Mouse (Mus musculus) gastrocnemius, adult 2 months (tissue): ENCODE results near the gene Naaladl1. TPM values are rescaled to one million over a fixed set of nuclear protein-coding genes. Genes with fewer than 3 reads are reported as not detected.

Experiments used
- DNase-seq: peaks from one replicate; pipeline ENCODE4 v3.0.0; 2022
- H3K27ac ChIP-seq: fragments of 200-600 bp; 2 replicates; pipeline ENCODE4 v1.8.1; 2022; ENCODE audit warnings: mild to moderate bottlenecking
- H3K4me3 ChIP-seq: fragments of 200-600 bp; 2 replicates; pipeline ENCODE4 v1.8.1; 2022; ENCODE audit warnings: mild to moderate bottlenecking, moderate library complexity
- CTCF ChIP-seq: fragments of 200-600 bp; IDR thresholded peaks from 2 replicates; pipeline ENCODE4 v1.8.1; 2022; ENCODE audit warnings: antibody characterized with exemption, mild to moderate bottlenecking, moderate library complexity
- intact Hi-C: fragments of 180-260 bp; cut with DNase I; formaldehyde crosslinking; loops from one replicate; pipeline ENCODE4 v1.15.1; 2025
- total RNA-seq, 2 experiments: library from RNA; stranded (reverse); gene quantifications; 2 replicates each; pipeline ENCODE4 v1.2.3; 2021

The Naaladl1 gene
- total RNA-seq, 2 experiments from 2014 or later: not detected

DNA sequence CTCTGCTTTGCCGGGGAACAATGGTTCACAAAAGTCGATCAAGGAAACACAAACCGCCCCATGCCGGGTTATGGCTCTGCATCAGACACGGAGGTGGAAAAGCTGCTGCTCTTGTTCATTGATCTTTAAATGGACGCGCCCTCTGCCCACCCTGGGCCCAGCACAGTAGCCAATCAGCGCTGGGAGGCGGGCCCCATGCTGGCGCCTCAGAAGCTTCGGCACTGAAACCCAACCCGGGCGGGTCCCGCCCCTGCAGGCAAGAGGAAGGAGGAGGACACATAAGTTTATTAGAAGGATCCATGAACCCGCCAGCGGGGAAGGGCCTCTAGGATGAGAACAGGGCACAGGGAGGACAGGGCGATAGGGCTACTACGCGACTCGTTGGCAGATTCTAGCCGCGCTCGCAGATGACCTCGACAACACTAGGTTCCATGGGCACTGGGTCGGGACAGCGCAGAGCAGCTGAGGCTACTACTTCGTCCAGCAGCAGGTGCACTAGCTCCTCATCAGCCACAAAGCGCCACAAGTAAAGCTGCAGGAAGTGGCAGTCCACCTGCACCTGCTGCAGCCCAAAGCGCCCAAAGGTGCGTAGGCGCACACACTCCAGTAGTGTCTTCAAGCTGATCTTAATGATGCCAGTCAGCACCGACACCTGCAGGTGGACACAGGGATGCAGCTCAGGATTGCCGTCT is 37.7 kb upstream of the Naaladl1 start, which contains the start of gene Tm7sf2:
Gene Tm7sf2, minus strand, starts transcription at position 650 of the 692 bp plus-strand sequence.
- peak within 1 kb of the TSS; percentile 66 for H3K4me3 ChIP-seq
- intact Hi-C loops: no loop called here
- peak; percentile 95 for DNase-seq
- H3K27ac ChIP-seq: peak within 1 kb of the TSS; percentile 67
- no peak for TF ChIP-seq CTCF

DNA sequence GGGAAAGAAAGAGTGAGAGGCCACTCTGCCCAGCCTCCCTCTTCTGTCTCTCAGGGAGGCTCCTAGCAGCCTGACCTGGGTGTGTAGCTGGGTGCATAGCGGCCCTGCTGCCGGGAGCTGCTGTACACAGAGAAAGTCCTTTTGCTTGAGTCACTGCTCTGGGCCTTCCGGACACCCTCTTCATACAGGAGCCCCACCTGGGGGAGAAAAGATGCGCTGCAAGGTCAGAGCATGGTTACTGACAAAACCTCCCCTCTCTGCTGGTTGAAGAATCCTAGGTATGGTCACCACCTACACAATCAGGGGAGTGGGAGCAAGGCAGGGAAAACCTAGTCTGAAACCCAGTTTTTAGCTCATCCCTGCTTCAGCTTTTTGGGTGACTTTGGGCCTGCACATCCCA is 36.6 kb upstream of the Naaladl1 start:
- Histone ChIP-seq H3K4me3 (no peak overlapping the region), H3K27ac (no peak overlapping the region)
- DNase-seq: no peak
- intact Hi-C loops: no loop called here
- no peak for TF ChIP-seq CTCF

DNA sequence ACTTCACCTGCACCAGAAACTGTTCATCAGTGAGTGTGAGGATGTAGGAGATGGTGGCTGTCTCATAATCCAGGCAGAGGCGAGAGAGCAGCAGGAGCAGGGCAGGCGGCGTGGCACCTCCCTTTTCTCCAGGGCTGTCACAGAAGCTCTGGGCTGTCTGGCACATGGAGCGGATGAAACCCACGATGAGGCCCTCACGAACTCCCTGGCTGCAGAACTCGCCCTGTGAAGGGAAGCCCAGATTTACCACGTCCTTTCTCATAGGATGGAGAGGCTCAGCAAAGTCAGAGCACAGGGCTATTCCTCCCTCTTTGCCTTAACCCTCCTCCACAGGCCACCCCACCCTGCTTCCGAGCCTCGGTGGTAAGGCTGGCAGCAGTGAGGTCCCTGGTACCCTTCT is 35.7 kb upstream of the Naaladl1 start:
- intact Hi-C loops: no loop called here
- H3K27ac ChIP-seq: no peak overlapping the region
- no peak for TF ChIP-seq CTCF
- no peak for DNase-seq
- H3K4me3 ChIP-seq: no peak overlapping the region

DNA sequence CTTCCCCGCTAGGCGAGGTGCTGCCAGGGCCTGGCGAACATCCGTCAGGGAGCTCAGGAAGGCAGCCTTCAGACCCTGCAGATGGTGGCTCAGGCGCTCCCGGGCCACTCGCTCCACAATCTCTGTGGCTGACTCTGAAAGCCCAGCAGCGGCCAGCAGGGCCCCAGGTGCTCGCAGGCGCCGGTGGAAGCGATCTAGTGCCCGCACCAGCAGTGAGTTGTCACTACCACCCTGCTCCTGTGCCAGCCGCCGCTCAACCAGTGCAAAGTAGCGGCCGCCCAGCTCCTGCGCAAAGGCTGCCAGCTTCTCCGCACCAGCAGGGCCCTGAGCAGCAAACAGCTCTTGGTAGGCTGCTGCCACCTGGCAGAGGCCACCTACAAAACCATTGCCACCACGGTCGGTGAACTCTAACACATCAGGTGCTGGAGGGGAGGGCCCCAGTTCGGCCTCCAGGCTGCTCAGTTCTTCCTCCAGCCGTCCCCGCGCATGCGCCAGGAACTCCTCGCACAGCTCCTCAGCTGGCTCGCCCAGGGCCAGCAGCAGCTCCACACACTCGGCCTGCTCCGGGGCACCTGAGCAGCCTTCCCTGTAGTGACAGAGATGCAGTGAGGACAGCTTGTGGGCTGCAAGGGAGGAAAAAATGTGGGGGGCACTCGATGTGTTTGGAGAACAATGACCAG is 34.9 kb upstream of the Naaladl1 start:
- Histone ChIP-seq H3K27ac (no peak overlapping the region), H3K4me3 (no peak overlapping the region)
- intact Hi-C loops: no loop called here
- no peak for TF ChIP-seq CTCF
- no peak for DNase-seq

DNA sequence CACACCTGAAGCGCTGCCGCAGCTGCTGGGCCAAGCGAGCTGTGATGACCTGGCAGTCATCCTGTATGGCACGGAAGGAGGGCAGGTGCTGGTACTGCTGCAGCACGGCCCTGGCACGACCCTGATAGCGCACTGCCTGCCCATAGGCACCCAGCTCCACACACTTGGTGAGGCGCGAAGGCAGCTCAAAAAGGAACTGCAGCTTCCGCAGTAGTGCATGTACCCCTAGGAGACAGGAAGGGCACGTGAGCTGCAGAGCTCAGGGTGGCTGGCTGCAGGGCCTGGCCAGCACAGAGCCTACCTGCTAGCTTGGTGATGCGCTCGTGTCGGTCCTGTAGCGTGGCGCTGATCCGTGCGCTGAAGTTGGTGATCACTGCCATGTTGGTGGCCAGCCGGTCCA is 34.3 kb upstream of the Naaladl1 start:
- intact Hi-C loops: no loop called here
- H3K27ac ChIP-seq: no peak overlapping the region
- no peak for TF ChIP-seq CTCF
- no peak for DNase-seq
- no peak overlapping the region for H3K4me3 ChIP-seq

DNA sequence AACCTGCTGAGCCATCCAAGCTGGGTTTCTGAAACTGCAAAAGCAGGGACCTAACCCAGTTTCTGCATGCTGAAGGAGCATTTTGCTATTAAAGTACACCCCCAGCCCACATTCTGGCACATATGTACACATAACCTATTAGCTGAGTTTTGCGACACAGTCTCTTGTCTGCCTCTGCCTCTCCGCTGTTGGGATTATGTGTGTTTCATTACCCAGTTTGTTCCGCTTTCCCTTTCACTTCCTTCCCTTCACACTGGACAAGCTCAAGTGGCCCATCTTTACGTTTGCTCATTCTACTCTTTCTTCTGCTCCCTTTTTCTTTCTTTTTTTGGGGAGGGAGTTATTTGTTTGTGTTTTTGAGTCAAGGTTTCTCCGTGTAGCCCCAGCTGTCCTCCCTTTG is 31.7 kb upstream of the Naaladl1 start:
- intact Hi-C loops: no loop called here
- no peak for TF ChIP-seq CTCF
- Histone ChIP-seq H3K4me3 (no peak overlapping the region), H3K27ac (no peak overlapping the region)
- DNase-seq: no peak

DNA sequence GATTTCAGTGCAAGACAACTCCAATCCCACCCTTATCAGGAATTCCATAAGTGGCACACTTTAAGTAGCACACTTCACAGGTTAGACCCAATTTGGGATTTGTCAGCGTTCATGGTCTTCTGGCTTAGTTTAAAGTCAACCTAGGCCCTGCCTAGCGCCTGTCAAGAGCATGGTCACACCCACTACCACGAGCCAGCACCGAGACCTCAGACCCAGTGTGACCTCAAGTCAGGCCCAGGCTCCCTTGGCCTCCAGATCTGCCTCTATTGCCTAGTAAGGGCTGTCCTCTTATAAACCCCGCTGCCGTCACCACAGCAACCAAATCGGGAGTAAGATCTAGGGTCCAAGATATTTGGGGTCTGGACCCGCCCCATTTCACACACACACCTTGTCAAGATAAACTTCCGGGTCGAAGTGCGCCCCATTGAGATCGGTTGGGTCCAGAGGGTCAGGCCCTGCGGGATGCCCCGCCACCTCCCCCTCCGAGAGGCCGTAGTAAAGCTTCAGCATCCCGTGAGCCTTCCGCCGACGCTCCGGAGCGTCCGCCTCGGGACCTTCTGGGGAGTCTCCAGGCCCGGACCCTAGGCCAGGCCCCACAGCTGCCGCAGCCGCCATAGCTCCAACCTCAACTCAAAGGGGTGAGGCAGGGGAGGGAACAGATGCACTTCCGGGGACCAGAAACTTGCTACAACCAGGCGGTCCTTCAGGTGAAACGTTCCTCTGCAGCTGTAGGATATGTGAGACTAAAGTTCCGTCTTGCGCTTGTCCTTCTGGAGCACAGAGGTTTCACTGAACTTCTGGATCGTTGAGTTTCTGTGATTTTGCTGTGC is 28.8 kb upstream of the Naaladl1 start, which contains the start of gene Vps51:
Gene Vps51, minus strand, starts transcription at position 668 of the 830 bp plus-strand sequence.
- Histone ChIP-seq H3K4me3 (peak within 1 kb of the TSS; percentile 75), H3K27ac (peak within 1 kb of the TSS; percentile 94)
- intact Hi-C loops: loop anchor here (2.0 kb wide), 1 partner anchor 16 kb away; the partner anchor contains the start of gene Znhit2
- DNase-seq: peak; percentile 88
- TF ChIP-seq CTCF: no peak

DNA sequence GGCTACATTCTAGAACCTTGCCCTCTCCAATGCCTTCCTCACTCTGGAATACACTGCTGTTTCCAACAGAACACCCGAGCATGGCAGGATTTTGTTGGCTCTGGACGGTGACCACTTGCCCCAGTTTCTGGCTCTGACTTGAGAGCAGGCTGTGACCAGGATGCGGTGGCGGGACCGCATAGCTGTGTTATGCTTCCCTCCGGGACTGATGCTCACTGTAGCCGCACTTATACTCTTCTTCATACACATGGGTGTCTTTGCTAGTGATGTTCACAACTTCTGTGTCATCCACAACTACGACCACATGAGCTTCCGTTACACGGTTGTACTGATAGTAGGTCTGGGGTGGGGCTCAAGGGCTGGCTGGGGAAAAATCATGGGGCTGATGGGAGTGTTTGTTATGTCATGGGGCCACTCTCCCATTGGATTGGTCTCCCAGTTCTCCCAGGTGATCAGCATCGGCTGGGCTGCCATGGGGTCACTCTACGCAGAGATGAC is 25.6 kb upstream of the Naaladl1 start, which contains the start of gene Tmem262:
Gene Tmem262, plus strand, starts transcription at position 51 of the 498 bp plus-strand sequence.
- H3K27ac ChIP-seq: no peak within 1 kb of the TSS
- DNase-seq: no peak
- intact Hi-C loops: no loop called here
- no peak for TF ChIP-seq CTCF
- H3K4me3 ChIP-seq: no peak within 1 kb of the TSS

DNA sequence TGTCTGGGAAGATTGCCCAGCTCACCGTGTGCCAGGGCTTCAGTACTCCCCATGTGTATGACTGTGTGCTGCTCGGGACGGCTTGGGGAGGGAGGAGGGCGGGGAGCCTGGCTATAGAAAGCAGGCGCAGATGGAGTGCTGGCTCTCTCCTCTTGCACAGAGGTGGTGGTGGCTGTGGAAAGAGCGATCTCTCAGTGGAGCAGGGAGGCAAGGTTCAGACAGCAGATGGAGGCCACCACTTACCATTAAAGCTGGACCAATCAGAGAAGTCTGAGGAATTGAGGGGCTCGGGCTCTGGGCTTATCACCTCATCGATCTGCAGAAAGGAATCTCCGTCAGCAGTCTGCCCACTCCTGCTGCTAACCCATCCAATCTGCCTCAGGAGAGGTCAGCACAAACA is 23.4 kb upstream of the Naaladl1 start, which contains the start of gene Gm28374:
Gene Gm28374, minus strand, starts transcription at position 101 of the 400 bp plus-strand sequence.
- H3K27ac ChIP-seq: no peak within 1 kb of the TSS
- no peak for TF ChIP-seq CTCF
- intact Hi-C loops: no loop called here

DNA sequence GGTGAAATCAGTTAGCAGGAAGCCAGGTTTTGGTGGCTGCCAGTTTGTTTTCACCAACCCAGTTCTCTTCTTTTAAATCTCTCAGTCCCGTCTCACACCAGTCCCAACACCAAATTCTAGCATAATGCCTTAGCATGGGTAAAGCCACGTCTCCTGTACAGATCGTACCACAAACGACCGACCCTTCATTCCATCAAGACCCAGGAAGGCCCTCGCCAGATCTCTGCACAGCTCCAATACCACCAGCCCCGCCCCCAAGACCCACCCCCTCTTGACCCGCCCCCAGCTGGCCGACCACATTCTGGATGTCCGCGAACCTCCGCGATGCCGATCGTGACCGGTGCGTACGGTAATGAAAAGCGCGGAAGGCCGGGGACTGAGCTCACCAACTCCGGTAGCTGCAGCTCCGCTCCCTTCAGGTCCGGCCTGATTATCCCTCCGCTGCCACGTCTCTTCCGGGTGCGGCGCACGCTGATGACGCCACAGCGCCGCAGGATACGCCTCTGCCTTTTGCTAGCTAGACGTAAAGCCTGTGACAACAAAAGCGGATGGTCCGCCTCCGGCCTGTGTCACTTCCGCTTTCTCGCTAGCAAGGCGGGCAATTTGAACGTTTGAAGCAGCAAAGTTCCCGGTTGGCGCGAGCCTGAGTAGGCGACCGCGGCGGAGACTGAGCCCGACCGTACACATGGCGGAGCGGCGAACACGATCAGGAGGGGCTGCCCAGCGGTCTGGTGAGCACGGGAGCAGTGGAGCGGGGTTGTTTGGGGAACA is 20.9 kb upstream of the Naaladl1 start, which contains the start of the genes Zfpl1 and Cdca5:
Gene Zfpl1, minus strand, starts transcription at position 479 of the 771 bp plus-strand sequence.
Gene Cdca5, plus strand, starts transcription at position 506 of the 771 bp plus-strand sequence.
- intact Hi-C loops: loop anchor here (1.0 to 2.0 kb wide), 2 partner anchors 27 to 32 kb away; partner anchors contain the start of genes Fau and Mrpl49
- peak; percentile 96 for DNase-seq
- TF ChIP-seq CTCF: no peak
- H3K4me3 ChIP-seq: peak within 1 kb of the TSS; percentile 86
- peak within 1 kb of the TSS; percentile 86 for H3K27ac ChIP-seq

More for the DNA sequence above, 23.4 kb upstream of the Naaladl1 start, which contains the start of gene Gm28374:
- no peak within 1 kb of the TSS for H3K4me3 ChIP-seq
- DNase-seq: no peak

DNA sequence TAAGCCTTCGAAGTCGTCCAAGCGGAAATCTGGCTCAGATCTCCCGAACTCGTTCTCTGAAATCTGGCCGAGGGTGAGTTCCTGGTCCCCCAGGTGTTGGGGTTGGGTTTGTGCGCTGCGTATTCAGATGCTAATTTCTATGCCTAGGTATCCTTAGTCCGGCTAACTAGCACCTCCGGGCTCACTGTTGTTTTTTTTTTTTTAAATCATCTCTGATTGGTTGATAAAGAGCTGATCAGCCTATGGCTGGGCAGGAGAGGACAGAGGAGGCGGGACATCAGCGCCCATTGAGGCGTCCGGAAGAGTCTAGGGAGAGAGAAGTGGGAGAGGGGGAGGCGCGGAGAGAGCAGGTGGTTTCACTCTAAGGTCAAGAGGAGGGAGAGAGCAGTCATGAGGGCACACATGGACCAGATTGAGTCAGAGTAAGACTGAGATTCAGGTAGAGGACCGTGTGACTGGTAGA is 20.1 kb upstream of the Naaladl1 start:
- H3K27ac ChIP-seq: no peak overlapping the region
- no peak for DNase-seq
- peak overlapping the region; percentile 86 for H3K4me3 ChIP-seq
- intact Hi-C loops: loop anchor here (2.0 kb wide), 1 partner anchor 31 kb away; no protein-coding TSS in a partner anchor
- no peak for TF ChIP-seq CTCF
